Mouse (Mus musculus) E14TG2a.4 (cell line): Measurements from ENCODE around the gene Psmb4.

Experiments
- CTCF ChIP-seq: conservative IDR thresholded peaks from 2 replicates; pipeline ENCODE4 v1.5.1; 2014; ENCODE audit warnings: low read length
- POU5F1 ChIP-seq: IDR thresholded peaks from 2 replicates; pipeline ENCODE4 v1.6.1; 2014; ENCODE audit warnings: low read length, borderline replicate concordance

DNA sequence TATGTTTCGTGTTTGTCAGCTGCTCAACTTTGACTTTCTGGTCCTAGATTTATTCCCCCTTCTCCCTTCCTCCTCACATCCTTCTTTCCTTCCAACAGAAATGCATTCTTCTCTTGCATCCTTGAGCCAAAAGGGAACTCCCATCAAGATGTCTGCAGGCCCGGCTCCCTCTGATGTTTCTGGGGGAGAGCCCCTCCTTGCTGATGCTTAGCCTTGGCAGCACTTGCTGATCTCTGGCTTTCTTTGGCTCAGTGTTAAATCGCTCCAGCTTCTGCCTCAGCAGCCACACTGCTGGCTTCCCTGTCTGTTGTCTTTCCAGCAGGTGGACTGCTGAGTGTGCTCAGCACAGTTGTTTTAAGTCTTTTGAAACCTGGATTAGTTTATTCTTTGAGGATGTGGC is 34.3 kb upstream of the Psmb4 start:
- TF ChIP-seq CTCF, result no peak
- no peak for TF ChIP-seq POU5F1
